Mouse (Mus musculus) cortical plate, adult 2 months (tissue): Measurements from ENCODE around the gene Nup214. TPM values are rescaled to one million over a fixed set of nuclear protein-coding genes. Genes with fewer than 3 reads are reported as not detected.

Experiments used
- H3K27ac ChIP-seq: fragments of 200-500 bp; 2 replicates; pipeline ENCODE4 v1.5.1; 2012; ENCODE audit warnings: low read length, control low read depth, inconsistent platforms; ENCODE audit not compliant: insufficient read depth
- H3K4me1 ChIP-seq: fragments of 200-500 bp; 2 replicates; pipeline ENCODE4 v1.6.1; 2011; ENCODE audit warnings: low read length; ENCODE audit not compliant: control insufficient read depth, insufficient read depth
- H3K4me3 ChIP-seq: fragments of 200-500 bp; 2 replicates; pipeline ENCODE4 v1.5.1; 2011; ENCODE audit warnings: mild to moderate bottlenecking, low read length, control low read depth; ENCODE audit not compliant: insufficient read depth
- CTCF ChIP-seq: fragments of 200-500 bp; IDR thresholded peaks from 2 replicates; pipeline ENCODE4 v1.5.1; 2011; ENCODE audit warnings: mild to moderate bottlenecking, control low read depth, low read length; ENCODE audit not compliant: insufficient read depth; ENCODE audit errors: extremely low read depth
- POLR2A ChIP-seq: fragments of 200-500 bp; IDR thresholded peaks from 2 replicates; pipeline ENCODE4 v1.6.1; 2011; ENCODE audit warnings: mild to moderate bottlenecking, low read length, control low read depth; ENCODE audit not compliant: insufficient read depth; ENCODE audit errors: extremely low read depth
- polyA plus RNA-seq: library from polyadenylated mRNA; depleted of rRNA; stranded (reverse); fragments of >200 nt; gene quantifications from 2 replicates; pipeline ENCODE4 v1.2.3, GENCODE M21; 2012; rRNA removed

Nup214 gene
- 34.1 and 41.9 TPM in 2 replicates for polyA plus RNA-seq

GRCm38 (mm10) chr2:31974141-31974808 is at the start of gene Nup214:
Nup214 (plus strand) TSS chr2:31974436.
- no peak for TF ChIP-seq CTCF
- peak; percentile 78 for TF ChIP-seq POLR2A
- Histone ChIP-seq H3K4me3 (peak within 1 kb of the TSS; percentile 84), H3K4me1 (peaks cover 4% of the 10 kb centered on the region), H3K27ac (no peak within 1 kb of the TSS)

- no peak for TF ChIP-seq CTCF
- no peak for TF ChIP-seq POLR2A
- Histone ChIP-seq H3K4me3 (no peak overlapping the region), H3K4me1 (no peaks in the 10 kb centered on the region)
Observed at GRCm38 (mm10) chr2:31924811-31925210, 49.4 kb upstream of the Nup214 start.

GRCm38 (mm10) chr2:31925936-31926335 is 48.3 kb upstream of the Nup214 start:
- no peaks in the 10 kb centered on the region for H3K4me1 ChIP-seq
- no peak overlapping the region for H3K27ac ChIP-seq
- TF ChIP-seq POLR2A (no peak), CTCF (no peak)
- H3K4me3 ChIP-seq, result no peak overlapping the region

More at GRCm38 (mm10) chr2:31924811-31925210, 49.4 kb upstream of the Nup214 start:
- no peak overlapping the region for H3K27ac ChIP-seq

GRCm38 (mm10) chr2:31929664-31930063 is 44.6 kb upstream of the Nup214 start:
- Histone ChIP-seq H3K27ac (no peak overlapping the region), H3K4me3 (no peak overlapping the region)
- TF ChIP-seq CTCF (no peak), POLR2A (no peak)

GRCm38 (mm10) chr2:31934551-31934950 is 39.7 kb upstream of the Nup214 start:
- Histone ChIP-seq H3K4me1 (no peaks in the 10 kb centered on the region), H3K4me3 (no peak overlapping the region), H3K27ac (no peak overlapping the region)
- TF ChIP-seq POLR2A (no peak), CTCF (no peak)

More at GRCm38 (mm10) chr2:31929664-31930063, 44.6 kb upstream of the Nup214 start:
- no peaks in the 10 kb centered on the region for H3K4me1 ChIP-seq

- H3K4me1 ChIP-seq, result no peaks in the 10 kb centered on the region
- no peak for TF ChIP-seq POLR2A
- no peak for TF ChIP-seq CTCF
- H3K4me3 ChIP-seq, result no peak overlapping the region
- H3K27ac ChIP-seq, result no peak overlapping the region
Observed at GRCm38 (mm10) chr2:31935054-31935453, 39.2 kb upstream of the Nup214 start.

- no peaks in the 10 kb centered on the region for H3K4me1 ChIP-seq
- no peak overlapping the region for H3K27ac ChIP-seq
- H3K4me3 ChIP-seq, result no peak overlapping the region
- TF ChIP-seq CTCF (no peak), POLR2A (no peak)
Observed at GRCm38 (mm10) chr2:31938298-31938697, 35.9 kb upstream of the Nup214 start.

- no peak overlapping the region for H3K27ac ChIP-seq
- no peak overlapping the region for H3K4me3 ChIP-seq
- H3K4me1 ChIP-seq, result no peaks in the 10 kb centered on the region
- TF ChIP-seq CTCF, result no peak
- TF ChIP-seq POLR2A, result no peak
Observed at GRCm38 (mm10) chr2:31943011-31943410, 31.2 kb upstream of the Nup214 start.

GRCm38 (mm10) chr2:31945580-31945979 is 28.7 kb upstream of the Nup214 start:
- Histone ChIP-seq H3K4me1 (no peaks in the 10 kb centered on the region), H3K4me3 (no peak overlapping the region), H3K27ac (no peak overlapping the region)
- TF ChIP-seq CTCF (no peak), POLR2A (no peak)

GRCm38 (mm10) chr2:31948392-31948791 is 25.8 kb upstream of the Nup214 start:
- Histone ChIP-seq H3K4me3 (no peak overlapping the region), H3K27ac (no peak overlapping the region), H3K4me1 (no peaks in the 10 kb centered on the region)
- TF ChIP-seq CTCF (no peak), POLR2A (no peak)

- TF ChIP-seq POLR2A (no peak), CTCF (no peak)
- no peaks in the 10 kb centered on the region for H3K4me1 ChIP-seq
- H3K27ac ChIP-seq, result no peak overlapping the region
- H3K4me3 ChIP-seq, result no peak overlapping the region
Observed at GRCm38 (mm10) chr2:31948801-31949200, 25.4 kb upstream of the Nup214 start.
